Mouse (Mus musculus): Measurements from ENCODE around the gene Fam3c. TPM values are rescaled to one million over a fixed set of nuclear protein-coding genes. Genes with fewer than 3 reads are reported as not detected.

Fam3c gene
- polyA plus RNA-seq, 1 experiment: 19.7 TPM

GRCm38 (mm10) chr6:22258784-22259183 is 97.3 kb downstream of the Fam3c start:
- no peak overlapping the region for H3K4me3 ChIP-seq (replicated peaks; ENCODE audit: control insufficient read depth, low read depth, low read length)
- no peak for TF ChIP-seq CTCF (IDR thresholded peaks at IDR 0.05; ENCODE audit: control insufficient read depth, insufficient read depth, low read length)
- TF ChIP-seq POLR2A (IDR thresholded peaks at IDR 0.05; ENCODE audit: borderline replicate concordance, control insufficient read depth, low read depth, low read length): no peak
- WGBS: 74% methylated on average over 4 of the region's 4 CpGs
- H3K4me1 ChIP-seq (ENCODE audit: control insufficient read depth, insufficient read depth, low read length): no peaks in the 10 kb centered on the region
- H3K27ac ChIP-seq (ENCODE audit: control insufficient read depth, insufficient read depth, low read depth, low read length, poor library complexity): no peak overlapping the region

Other genes with a start within 250 kb of the Fam3c start
- not detected in 2 replicates for gene Wnt16, start 68.0 kb downstream of the Fam3c start, polyA plus RNA-seq (2011; ENCODE audit: insufficient read depth, insufficient read length, low replicate concordance, missing spikeins)